Mouse (Mus musculus) C2C12 (cell line): ENCODE data around the gene Slc43a2. TPM values are rescaled to one million over a fixed set of nuclear protein-coding genes. Genes with fewer than 3 reads are reported as not detected.
"Not testable (repeated sequence)": the region's sequence is repeated elsewhere in the genome, so short reads cannot be mapped to it uniquely, and the experiment has no call there.

Experiments
- H3K27me3 ChIP-seq: one replicate; pipeline ENCODE4 v1.6.1; 2011; ENCODE audit not compliant: control insufficient read depth, insufficient read depth, insufficient read length
- H3K36me3 ChIP-seq: one replicate; pipeline ENCODE4 v1.6.1; 2011; ENCODE audit not compliant: control insufficient read depth, insufficient read depth
- H3K4me3 ChIP-seq: one replicate; pipeline ENCODE4 v1.5.1; 2011; ENCODE audit warnings: mild to moderate bottlenecking, control low read depth; ENCODE audit not compliant: poor library complexity, insufficient read depth, severe bottlenecking
- H3K79me2 ChIP-seq: one replicate; pipeline ENCODE4 v1.6.1; 2011; ENCODE audit not compliant: control insufficient read depth, insufficient read depth
- H3K79me3 ChIP-seq: one replicate; pipeline ENCODE4 v1.6.1; 2011; ENCODE audit warnings: low read depth, control low read depth
- H3ac ChIP-seq: one replicate; pipeline ENCODE3; 2011; ENCODE audit warnings: low read depth; ENCODE audit not compliant: control insufficient read depth, insufficient read length
- CEBPB ChIP-seq: IDR thresholded peaks from one replicate; pipeline ENCODE4 v1.6.1; 2011; ENCODE audit warnings: low read depth, mild to moderate bottlenecking, control low read depth, moderate library complexity
- CTCF ChIP-seq: IDR thresholded peaks from one replicate; pipeline ENCODE4 v1.5.1; 2011; ENCODE audit not compliant: control insufficient read depth, insufficient read depth, insufficient read length
- FOSL1 ChIP-seq: IDR thresholded peaks from one replicate; pipeline ENCODE4 v1.8.0; 2011; ENCODE audit warnings: mild to moderate bottlenecking, low read length; ENCODE audit not compliant: poor library complexity, insufficient read depth, severe bottlenecking
- MAX ChIP-seq: IDR thresholded peaks from one replicate; pipeline ENCODE4 v1.6.1; 2011; ENCODE audit warnings: mild to moderate bottlenecking, control low read depth
- MYOD1 ChIP-seq: IDR thresholded peaks from one replicate; pipeline ENCODE4 v1.6.1; 2011; ENCODE audit warnings: low read depth; ENCODE audit not compliant: control insufficient read depth, insufficient read length
- MYOG ChIP-seq: IDR thresholded peaks from one replicate; pipeline ENCODE4 v1.6.1; 2011; ENCODE audit not compliant: control insufficient read depth, insufficient read length; ENCODE audit errors: extremely low read depth
- USF1 ChIP-seq: IDR thresholded peaks from one replicate; pipeline ENCODE4 v1.6.1; 2011; ENCODE audit warnings: low read depth, mild to moderate bottlenecking, control low read depth, moderate library complexity
- polyA plus RNA-seq: library from polyadenylated mRNA; unstranded; fragments of >200 nt; fragmentation: generic; extraction: Trizol; gene quantifications from one replicate; pipeline ENCODE4 v1.2.1, GENCODE M21; 2012; ENCODE audit warnings: missing spikeins

The Slc43a2 gene
- polyA plus RNA-seq, 1 experiment, result 2.2 TPM

DNA sequence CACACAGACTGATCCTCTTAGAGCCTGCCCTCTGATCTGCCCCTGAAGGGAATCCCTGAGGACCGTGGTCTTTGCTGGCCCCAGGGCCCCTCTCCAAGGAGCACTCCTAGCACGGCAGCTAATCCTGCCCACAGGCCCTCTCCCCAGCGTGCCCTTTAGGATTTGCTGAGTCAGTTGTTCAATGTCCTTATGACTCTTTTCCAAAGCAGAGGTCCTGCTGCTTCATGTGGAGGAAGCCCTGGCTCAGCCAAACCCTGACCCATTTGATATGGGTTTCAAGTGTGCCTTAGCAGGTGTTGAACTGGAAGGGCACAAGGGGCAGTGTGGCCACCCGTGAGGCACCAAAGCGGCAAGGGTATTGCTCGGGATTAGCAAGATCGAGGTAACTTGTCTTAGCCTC, 64.3 kb downstream of the Slc43a2 start:
- Histone ChIP-seq H3K79me3 (peaks cover 16% of the 10 kb centered on the region), H3K79me2 (peaks cover 60% of the 10 kb centered on the region), H3K27me3 (no peaks in the 10 kb centered on the region), H3K36me3 (peaks cover 80% of the 10 kb centered on the region), H3K4me3 (no peak overlapping the region), H3ac (no peak overlapping the region)
- TF ChIP-seq MYOD1 (no peak), CEBPB (no peak), FOSL1 (no peak), MYOG (no peak)

DNA sequence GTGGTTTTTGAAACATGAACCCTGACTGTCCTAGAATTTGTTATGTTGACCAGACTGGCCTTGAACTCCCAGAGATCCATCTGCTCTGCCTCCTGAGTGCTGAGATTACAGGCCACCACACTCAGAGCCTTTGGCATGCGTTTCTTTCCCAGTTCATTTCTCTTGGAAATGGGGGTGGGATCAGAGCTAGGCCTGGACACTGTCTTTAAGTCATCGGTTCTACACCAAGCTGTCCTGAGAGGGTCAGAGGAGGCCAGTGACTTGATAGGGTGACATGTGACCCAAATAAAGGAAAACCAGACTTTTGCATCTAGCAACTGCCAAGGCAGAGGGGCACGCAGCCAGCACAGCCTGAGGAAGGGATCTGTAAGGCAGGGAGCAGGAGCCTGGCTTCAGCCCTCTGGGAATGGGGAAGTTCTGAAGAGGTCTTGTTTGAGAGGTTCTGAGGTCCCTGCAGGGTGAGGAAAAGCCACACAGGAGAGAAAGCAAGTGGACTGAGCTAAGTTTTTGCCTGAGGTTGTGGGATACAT, 65.3 kb downstream of the Slc43a2 start:
- no peak overlapping the region for H3ac ChIP-seq
- H3K4me3 ChIP-seq, result no peak overlapping the region
- TF ChIP-seq MYOG, result no peak
- no peak for TF ChIP-seq MAX
- no peak for TF ChIP-seq USF1
- TF ChIP-seq CTCF, result no peak
- TF ChIP-seq MYOD1, result no peak
- H3K36me3 ChIP-seq, result peaks cover 86% of the 10 kb centered on the region
- no peaks in the 10 kb centered on the region for H3K27me3 ChIP-seq
- peaks cover 51% of the 10 kb centered on the region for H3K79me2 ChIP-seq
- peaks cover 7% of the 10 kb centered on the region for H3K79me3 ChIP-seq

DNA sequence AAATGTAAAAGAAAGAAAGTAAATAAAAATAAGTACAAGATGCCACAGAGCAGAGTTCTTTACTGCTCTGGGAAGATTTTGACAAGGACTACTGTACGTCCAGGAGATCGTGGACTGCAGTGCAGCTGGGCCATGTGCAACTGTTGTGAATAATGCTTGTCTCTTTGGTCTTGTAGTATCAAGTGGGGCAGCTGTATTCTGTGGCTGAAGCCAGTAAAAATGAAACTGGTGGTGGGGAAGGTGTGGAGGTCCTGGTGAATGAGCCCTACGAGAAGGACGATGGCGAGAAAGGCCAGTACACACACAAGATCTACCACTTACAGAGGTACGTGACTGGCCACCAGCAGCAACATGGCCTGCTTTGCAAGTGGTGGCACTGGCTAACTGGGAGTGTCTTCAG, 66.5 kb downstream of the Slc43a2 start:
- no peak overlapping the region for H3K4me3 ChIP-seq
- H3K36me3 ChIP-seq, result peaks cover 91% of the 10 kb centered on the region
- H3K27me3 ChIP-seq, result no peaks in the 10 kb centered on the region
- H3K79me2 ChIP-seq, result peaks cover 41% of the 10 kb centered on the region
- peaks cover 5% of the 10 kb centered on the region for H3K79me3 ChIP-seq
- TF ChIP-seq MYOD1 (no peak), MAX (no peak), CTCF (no peak), USF1 (no peak), FOSL1 (no peak), MYOG (no peak), CEBPB (no peak)
- no peak overlapping the region for H3ac ChIP-seq

DNA sequence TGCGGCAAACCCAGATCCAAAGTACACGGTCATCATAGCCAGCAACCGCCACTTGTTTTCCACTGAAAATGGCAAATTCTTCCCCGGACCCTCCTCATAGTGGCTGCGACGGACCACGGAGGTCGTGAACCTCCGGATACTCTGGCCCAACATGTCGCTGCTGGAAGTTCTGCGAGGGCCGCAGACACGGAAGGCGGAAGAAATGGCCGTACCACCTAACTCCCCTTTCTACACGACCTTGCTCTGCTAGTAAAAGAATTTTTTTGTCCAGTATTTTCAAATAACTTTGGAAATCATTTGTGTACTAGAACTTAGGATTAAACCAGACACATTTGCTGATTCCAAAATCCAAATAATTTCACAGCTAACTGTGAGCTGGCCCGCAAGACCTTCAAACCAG, 68.3 kb downstream of the Slc43a2 start:
- not testable (repeated sequence) for H3K4me3 ChIP-seq, H3ac ChIP-seq, H3K27me3 ChIP-seq, H3K79me3 ChIP-seq
- Histone ChIP-seq H3K79me2 (peaks cover 23% of the 10 kb centered on the region), H3K36me3 (peaks cover 90% of the 10 kb centered on the region)

DNA sequence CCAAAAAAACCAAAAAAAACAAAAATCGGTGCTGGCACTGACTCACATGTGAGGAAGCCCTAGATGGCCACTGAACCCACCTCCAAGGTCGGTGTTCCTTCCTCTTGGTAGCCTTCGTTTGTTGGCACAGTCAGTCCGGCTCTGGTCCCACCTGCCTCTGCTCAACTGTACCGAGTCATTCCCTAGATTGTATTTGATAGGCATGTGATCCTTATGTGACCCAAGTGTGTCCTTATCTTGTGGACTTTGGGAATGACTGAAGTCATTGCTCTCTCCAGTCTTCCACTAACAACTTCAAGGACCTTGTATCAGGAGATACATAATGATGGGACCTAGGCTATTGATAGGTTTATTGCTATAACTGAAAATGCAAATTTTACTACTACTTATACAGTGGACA, 73.3 kb downstream of the Slc43a2 start:
- Histone ChIP-seq H3K79me3 (peaks cover 1% of the 10 kb centered on the region), H3K27me3 (no peaks in the 10 kb centered on the region), H3ac (no peak overlapping the region), H3K4me3 (no peak overlapping the region), H3K79me2 (no peaks in the 10 kb centered on the region), H3K36me3 (peaks cover 80% of the 10 kb centered on the region)
- no peak for TF ChIP-seq FOSL1
- TF ChIP-seq CEBPB, result no peak

DNA sequence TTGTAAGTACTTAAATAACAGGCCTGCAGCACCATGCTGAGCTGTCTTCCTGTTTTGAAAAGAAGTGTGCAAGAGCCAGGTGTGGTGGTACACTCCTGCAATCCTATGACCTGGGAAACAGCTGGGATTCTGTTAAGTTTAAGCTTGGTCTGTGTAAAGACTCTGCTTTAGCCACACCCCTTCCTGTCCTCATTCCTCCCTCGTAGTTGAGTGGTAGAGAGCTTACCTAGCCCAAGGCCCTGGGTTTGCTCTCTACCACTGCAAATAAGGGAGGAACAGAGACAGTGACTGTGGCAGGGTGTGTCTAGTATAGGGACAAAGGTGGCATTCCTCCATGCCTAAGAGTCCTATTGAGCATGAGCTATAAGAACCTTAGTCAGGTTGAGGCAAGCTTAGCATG, 73.8 kb downstream of the Slc43a2 start:
- no peaks in the 10 kb centered on the region for H3K27me3 ChIP-seq
- TF ChIP-seq MYOD1, result no peak
- TF ChIP-seq CEBPB, result no peak
- no peaks in the 10 kb centered on the region for H3K79me2 ChIP-seq
- H3K36me3 ChIP-seq, result peaks cover 80% of the 10 kb centered on the region
- H3ac ChIP-seq, result no peak overlapping the region
- H3K4me3 ChIP-seq, result no peak overlapping the region
- peaks cover 1% of the 10 kb centered on the region for H3K79me3 ChIP-seq

DNA sequence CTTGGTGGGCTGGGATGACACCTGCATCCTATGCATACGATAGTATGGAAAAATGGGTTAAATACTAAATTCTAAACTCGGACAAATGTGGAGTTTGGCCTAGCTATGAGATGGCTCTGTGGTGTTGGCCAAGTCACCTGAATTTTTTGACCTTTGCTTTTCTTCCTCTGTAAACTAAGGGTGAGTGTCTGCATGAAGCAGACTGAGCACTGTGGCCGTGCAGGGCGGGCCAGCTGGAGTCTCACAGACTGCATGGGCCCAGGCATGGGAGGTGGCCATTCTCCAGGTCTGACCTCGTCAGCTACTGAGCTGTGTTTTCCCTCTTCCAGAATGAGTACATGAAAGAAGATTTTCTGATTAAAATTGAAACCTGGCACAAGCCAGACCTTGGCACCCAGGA, 77.3 kb downstream of the Slc43a2 start:
- no peak overlapping the region for H3K4me3 ChIP-seq
- H3K27me3 ChIP-seq, result no peaks in the 10 kb centered on the region
- no peak overlapping the region for H3ac ChIP-seq
- peaks cover 1% of the 10 kb centered on the region for H3K79me3 ChIP-seq
- TF ChIP-seq USF1 (no peak), CTCF (no peak), MYOD1 (no peak), FOSL1 (no peak)
- H3K36me3 ChIP-seq, result peaks cover 78% of the 10 kb centered on the region
- no peaks in the 10 kb centered on the region for H3K79me2 ChIP-seq
